Mouse (Mus musculus): ENCODE data around the gene Pex11g. TPM values are rescaled to one million over a fixed set of nuclear protein-coding genes. Genes with fewer than 3 reads are reported as not detected.

Pex11g gene
- total RNA-seq, 1 experiment: 3.2 TPM

DNA sequence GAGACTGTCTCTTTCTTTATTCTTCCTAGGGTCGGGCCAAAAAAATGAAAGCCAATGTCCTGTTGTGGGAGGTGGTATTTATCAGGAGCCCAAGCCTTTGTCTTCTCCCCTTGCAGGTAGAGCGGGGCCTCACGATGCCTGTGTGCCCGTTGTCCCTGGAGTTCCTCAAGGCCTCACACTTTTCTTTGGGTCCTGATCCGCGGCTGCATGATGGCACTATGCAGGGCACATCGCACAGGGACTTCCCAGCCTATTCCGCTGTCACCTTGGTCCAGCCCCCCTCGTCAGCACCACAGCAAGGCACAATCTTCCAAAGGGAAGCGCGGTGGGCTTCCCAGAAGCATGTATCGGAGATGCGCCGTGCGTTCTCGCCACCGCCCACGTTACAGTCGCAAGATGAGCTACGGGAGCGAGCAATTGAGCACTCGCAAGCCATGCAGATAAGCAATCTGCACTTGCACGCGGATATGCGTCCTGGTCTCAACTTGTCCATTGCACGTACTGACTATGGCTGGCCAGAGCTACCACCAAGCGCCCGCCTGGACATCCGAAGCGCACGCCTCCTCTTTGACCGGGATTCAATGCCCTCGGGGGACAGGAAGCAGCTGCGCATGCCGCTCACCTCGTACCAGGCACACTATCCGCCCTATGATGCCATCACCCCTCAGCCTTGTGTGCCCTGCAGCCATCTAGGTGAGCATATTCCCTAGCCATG is 8.4 kb upstream of the Pex11g start:
- DNase-seq (ENCODE audit: low read depth, low spot score): no peak
- no peaks in the 10 kb centered on the region for H3K9me3 ChIP-seq (ENCODE audit: control insufficient read depth, insufficient read depth, low read depth, low read length)
- peak overlapping the region; percentile 33; the same call in 1 of the 2 replicates for H3K9ac ChIP-seq (ENCODE audit: insufficient read depth, low read depth, low read length, poor library complexity, severe bottlenecking)

DNA sequence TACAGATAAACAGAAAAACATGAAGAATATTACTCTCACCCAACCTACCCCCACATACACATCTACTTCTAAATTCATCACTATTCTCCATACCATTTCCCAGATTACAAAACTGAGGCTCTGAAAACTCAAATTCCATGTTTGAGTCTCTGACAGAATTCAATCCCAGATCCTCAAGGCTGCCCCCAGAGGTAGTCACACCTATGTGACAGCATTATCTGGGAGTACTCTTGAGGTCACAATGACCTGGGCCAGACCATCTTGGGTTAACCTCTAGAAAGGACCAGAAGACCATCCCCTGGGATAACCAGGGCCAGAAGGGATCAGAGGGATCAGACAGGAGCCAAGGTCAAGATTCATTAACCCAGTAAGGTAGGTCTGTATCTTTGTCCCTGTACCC is 3.1 kb upstream of the Pex11g start, which contains the start of gene Tex45:
Gene Tex45 (plus strand): TSS at position 301 of the 400 bp plus-strand sequence.
- in situ Hi-C loops (cut with MboI; ENCODE audit: low sequenced_read_pairs in 2 of 2, unreplicated experiment in 2 of 2): no loop called here
- no peak for DNase-seq (ENCODE audit: low read depth, low spot score)
- no peaks in the 10 kb centered on the region for H3K9me3 ChIP-seq (ENCODE audit: control insufficient read depth, insufficient read depth, low read depth, low read length)

More for the DNA sequence above, 8.4 kb upstream of the Pex11g start:
- no peak for TF ChIP-seq ZNF384 (IDR thresholded peaks at IDR 0.05; ENCODE audit: low read depth, low read length)
- no peak for TF ChIP-seq HCFC1 (IDR thresholded peaks at IDR 0.05; ENCODE audit: borderline replicate concordance, insufficient read depth, low read length)
- TF ChIP-seq ZC3H11A (IDR thresholded peaks at IDR 0.05; ENCODE audit: borderline replicate concordance, low read depth, low read length): no peak
- no peak for TF ChIP-seq MAFK (IDR thresholded peaks at IDR 0.05; ENCODE audit: insufficient read depth, low read depth, low read length)
- TF ChIP-seq CHD2 (IDR thresholded peaks at IDR 0.05; ENCODE audit: low read depth, low read length): no peak
- in situ Hi-C loops (cut with MboI; ENCODE audit: low sequenced_read_pairs in 2 of 2, unreplicated experiment in 2 of 2): no loop called here
- H3K4me3 ChIP-seq (ENCODE audit: insufficient read depth in 1 of 2, low read depth in 1 of 2, low read length in 2 of 2, poor library complexity in 1 of 2, severe bottlenecking in 1 of 2): peak overlapping the region; percentile 31 to 61; a peak in 3 of 4 replicates
- H3K27ac ChIP-seq (ENCODE audit: insufficient read depth, low read depth, low read length, poor library complexity, severe bottlenecking): no peak overlapping the region; the same call in 1 of the 2 replicates
- peaks cover 0 to 5% of the 10 kb centered on the region in 2 experiments; a peak in 1 of 4 replicates for H3K4me1 ChIP-seq (ENCODE audit: control insufficient read depth in 2 of 2, insufficient read depth in 2 of 2, low read length in 2 of 2, poor library complexity in 1 of 2)
- no peaks in the 10 kb centered on the region for H3K36me3 ChIP-seq (ENCODE audit: control insufficient read depth, insufficient read depth, low read length, poor library complexity, severe bottlenecking)

DNA sequence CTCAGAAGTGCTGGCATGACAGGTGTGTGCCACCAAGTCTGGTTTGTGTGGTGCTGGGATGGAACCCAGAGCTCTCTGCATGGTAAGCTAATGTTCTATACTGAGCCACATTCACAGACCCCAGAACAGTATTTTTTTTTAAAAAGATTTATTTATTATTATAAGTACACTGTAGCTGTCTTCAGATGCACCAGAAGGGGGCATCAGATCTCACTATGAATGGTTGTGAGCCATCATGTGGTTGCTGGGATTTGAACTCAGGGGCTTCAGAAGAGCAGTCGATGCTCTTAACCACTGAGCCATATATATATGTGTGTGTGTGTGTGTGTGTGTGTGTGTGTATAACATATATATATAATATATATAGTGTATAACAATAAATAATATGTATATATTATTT is 1.4 kb upstream of the Pex11g start:
- no peak for DNase-seq (ENCODE audit: low read depth, low spot score)
- no peak overlapping the region for H3K4me3 ChIP-seq (ENCODE audit: insufficient read depth in 1 of 2, low read depth in 1 of 2, low read length in 2 of 2, poor library complexity in 1 of 2, severe bottlenecking in 1 of 2)
- no peak overlapping the region for H3K9ac ChIP-seq (ENCODE audit: insufficient read depth, low read depth, low read length, poor library complexity, severe bottlenecking)
- no peaks in the 10 kb centered on the region for H3K9me3 ChIP-seq (ENCODE audit: control insufficient read depth, insufficient read depth, low read depth, low read length)
- no peak overlapping the region for H3K27ac ChIP-seq (ENCODE audit: insufficient read depth, low read depth, low read length, poor library complexity, severe bottlenecking)
- peaks cover 2 to 6% of the 10 kb centered on the region in 2 experiments; a peak in 2 of 4 replicates for H3K4me1 ChIP-seq (ENCODE audit: control insufficient read depth in 2 of 2, insufficient read depth in 2 of 2, low read length in 2 of 2, poor library complexity in 1 of 2)
- in situ Hi-C loops (cut with MboI; ENCODE audit: low sequenced_read_pairs in 2 of 2, unreplicated experiment in 2 of 2): no loop called here
- TF ChIP-seq HCFC1 (IDR thresholded peaks at IDR 0.05; ENCODE audit: borderline replicate concordance, insufficient read depth, low read length) (no peak), MAFK (IDR thresholded peaks at IDR 0.05; ENCODE audit: insufficient read depth, low read depth, low read length) (no peak), ZNF384 (IDR thresholded peaks at IDR 0.05; ENCODE audit: low read depth, low read length) (no peak), ZC3H11A (IDR thresholded peaks at IDR 0.05; ENCODE audit: borderline replicate concordance, low read depth, low read length) (no peak), CHD2 (IDR thresholded peaks at IDR 0.05; ENCODE audit: low read depth, low read length) (no peak)
- no peaks in the 10 kb centered on the region for H3K36me3 ChIP-seq (ENCODE audit: control insufficient read depth, insufficient read depth, low read length, poor library complexity, severe bottlenecking)

More for the DNA sequence above, 3.1 kb upstream of the Pex11g start, which contains the start of gene Tex45:
- TF ChIP-seq CHD2 (IDR thresholded peaks at IDR 0.05; ENCODE audit: low read depth, low read length): no peak
- TF ChIP-seq HCFC1 (IDR thresholded peaks at IDR 0.05; ENCODE audit: borderline replicate concordance, insufficient read depth, low read length): no peak
- TF ChIP-seq ZNF384 (IDR thresholded peaks at IDR 0.05; ENCODE audit: low read depth, low read length): no peak
- no peak for TF ChIP-seq ZC3H11A (IDR thresholded peaks at IDR 0.05; ENCODE audit: borderline replicate concordance, low read depth, low read length)
- no peak within 1 kb of the TSS for H3K9ac ChIP-seq (ENCODE audit: insufficient read depth, low read depth, low read length, poor library complexity, severe bottlenecking)
- H3K4me3 ChIP-seq (ENCODE audit: insufficient read depth in 1 of 2, low read depth in 1 of 2, low read length in 2 of 2, poor library complexity in 1 of 2, severe bottlenecking in 1 of 2): no peak within 1 kb of the TSS
- peaks cover 2 to 4% of the 10 kb centered on the region in 2 experiments; a peak in 2 of 4 replicates for H3K4me1 ChIP-seq (ENCODE audit: control insufficient read depth in 2 of 2, insufficient read depth in 2 of 2, low read length in 2 of 2, poor library complexity in 1 of 2)
- H3K27ac ChIP-seq (ENCODE audit: insufficient read depth, low read depth, low read length, poor library complexity, severe bottlenecking): no peak within 1 kb of the TSS
- no peaks in the 10 kb centered on the region for H3K36me3 ChIP-seq (ENCODE audit: control insufficient read depth, insufficient read depth, low read length, poor library complexity, severe bottlenecking)

DNA sequence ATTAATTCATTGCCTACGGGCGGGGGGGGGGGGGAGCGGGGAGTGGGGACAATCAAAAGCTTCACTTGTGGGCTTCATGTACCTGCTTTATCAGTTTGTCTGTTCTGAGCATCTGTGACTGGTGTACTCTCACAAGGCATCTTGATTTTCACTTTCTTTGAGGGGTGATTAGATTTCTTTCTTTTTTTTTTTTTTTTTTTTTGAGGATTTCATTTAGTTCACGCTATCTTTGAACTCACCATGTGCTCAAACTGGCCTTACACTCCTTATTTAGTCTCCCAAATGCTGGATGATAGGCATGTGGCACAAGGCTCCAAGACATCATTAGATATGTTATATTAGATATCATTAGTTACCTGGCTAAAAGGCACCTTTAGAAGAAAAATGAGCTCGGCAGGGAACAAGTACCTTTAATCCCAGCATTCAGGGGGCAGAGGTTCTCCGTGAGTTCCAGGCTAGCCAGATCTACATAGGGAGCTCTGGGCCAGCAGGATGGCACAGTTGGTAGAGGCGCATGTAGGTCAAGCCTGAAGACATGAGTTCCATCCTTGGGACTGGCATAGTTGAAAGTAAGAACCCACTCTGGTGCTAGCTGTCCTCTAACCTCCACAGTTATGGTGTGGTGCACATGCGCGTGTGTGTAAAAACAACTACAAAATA is 536 bp upstream of the Pex11g start:
- Histone ChIP-seq H3K9ac (ENCODE audit: insufficient read depth, low read depth, low read length, poor library complexity, severe bottlenecking) (peak overlapping the region; percentile 67; the same call in 1 of the 2 replicates), H3K4me1 (ENCODE audit: control insufficient read depth in 2 of 2, insufficient read depth in 2 of 2, low read length in 2 of 2, poor library complexity in 1 of 2) (peaks cover 2 to 6% of the 10 kb centered on the region in 2 experiments; a peak in 2 of 4 replicates), H3K9me3 (ENCODE audit: control insufficient read depth, insufficient read depth, low read depth, low read length) (no peaks in the 10 kb centered on the region), H3K4me3 (ENCODE audit: insufficient read depth in 1 of 2, low read depth in 1 of 2, low read length in 2 of 2, poor library complexity in 1 of 2, severe bottlenecking in 1 of 2) (peak overlapping the region; percentile 68 to 74), H3K36me3 (ENCODE audit: control insufficient read depth, insufficient read depth, low read length, poor library complexity, severe bottlenecking) (no peaks in the 10 kb centered on the region), H3K27ac (ENCODE audit: insufficient read depth, low read depth, low read length, poor library complexity, severe bottlenecking) (no peak overlapping the region)
- in situ Hi-C loops (cut with MboI; ENCODE audit: low sequenced_read_pairs in 2 of 2, unreplicated experiment in 2 of 2): no loop called here
- TF ChIP-seq CHD2 (IDR thresholded peaks at IDR 0.05; ENCODE audit: low read depth, low read length) (no peak), HCFC1 (IDR thresholded peaks at IDR 0.05; ENCODE audit: borderline replicate concordance, insufficient read depth, low read length) (no peak), ZC3H11A (IDR thresholded peaks at IDR 0.05; ENCODE audit: borderline replicate concordance, low read depth, low read length) (no peak), MAFK (IDR thresholded peaks at IDR 0.05; ENCODE audit: insufficient read depth, low read depth, low read length) (no peak), ZNF384 (IDR thresholded peaks at IDR 0.05; ENCODE audit: low read depth, low read length) (no peak)
- no peak for DNase-seq (ENCODE audit: low read depth, low spot score)

Measured in ES-E14 (cell line).